Mouse (Mus musculus): Measurements from ENCODE around the gene Usp54.
"Not testable (repeated sequence)": the region's sequence is repeated elsewhere in the genome, so short reads cannot be mapped to it uniquely, and the experiment has no call there.

Usp54 gene

GRCm38 (mm10) chr14:20654690-20655421 is 14.0 kb upstream of the Usp54 start:
- DNase-seq: no peak

GRCm38 (mm10) chr14:20651722-20652256 is 10.9 kb upstream of the Usp54 start:
- no peak for DNase-seq

GRCm38 (mm10) chr14:20651000-20651399 is 10.1 kb upstream of the Usp54 start:
- no peak for DNase-seq

- no peak for DNase-seq
These were observed 5.5 kb upstream of the Usp54 start for GRCm38 (mm10) chr14:20646381-20646780.

GRCm38 (mm10) chr14:20645547-20645946 is 4.7 kb upstream of the Usp54 start:
- no peak for DNase-seq

GRCm38 (mm10) chr14:20641438-20641875 is 594 bp upstream of the Usp54 start:
- DNase-seq: no peak

- DNase-seq: peak; percentile 48 to 58
These were observed 794 bp downstream of the Usp54 start for GRCm38 (mm10) chr14:20639918-20640619.

GRCm38 (mm10) chr14:20638702-20639101 is 2.2 kb downstream of the Usp54 start:
- no peak for DNase-seq

GRCm38 (mm10) chr14:20637818-20638574 is 2.9 kb downstream of the Usp54 start:
- DNase-seq: no peak

- not testable (repeated sequence) for DNase-seq
These were observed 3.9 kb downstream of the Usp54 start for GRCm38 (mm10) chr14:20636968-20637367.

- DNase-seq: no peak
These were observed 5.3 kb downstream of the Usp54 start for GRCm38 (mm10) chr14:20635546-20635945.

- DNase-seq: no peak
These were observed 9.6 kb downstream of the Usp54 start for GRCm38 (mm10) chr14:20631253-20631652.

- DNase-seq: no peak
These were observed 13.9 kb downstream of the Usp54 start for GRCm38 (mm10) chr14:20626971-20627370.

- no peak for DNase-seq
These were observed 14.4 kb downstream of the Usp54 start for GRCm38 (mm10) chr14:20626447-20626846.

GRCm38 (mm10) chr14:20622907-20623306 is 18.0 kb downstream of the Usp54 start:
- DNase-seq: no peak

GRCm38 (mm10) chr14:20622412-20622811 is 18.5 kb downstream of the Usp54 start:
- DNase-seq: no peak

GRCm38 (mm10) chr14:20621903-20622302 is 19.0 kb downstream of the Usp54 start:
- DNase-seq: no peak

- no peak for DNase-seq
These were observed 21.7 kb downstream of the Usp54 start for GRCm38 (mm10) chr14:20619131-20619530.

- DNase-seq: no peak
These were observed 22.7 kb downstream of the Usp54 start for GRCm38 (mm10) chr14:20618211-20618610.

GRCm38 (mm10) chr14:20616421-20616820 is 24.4 kb downstream of the Usp54 start:
- no peak for DNase-seq

- DNase-seq: no peak
These were observed 25.8 kb downstream of the Usp54 start for GRCm38 (mm10) chr14:20615075-20615474.

- DNase-seq: no peak
These were observed 28.0 kb downstream of the Usp54 start for GRCm38 (mm10) chr14:20612820-20613219.

- no peak for DNase-seq
These were observed 30.7 kb downstream of the Usp54 start for GRCm38 (mm10) chr14:20610146-20610545.

All from thymus, adult 18-20 months (tissue).